Mouse (Mus musculus): ENCODE results near the gene 2510039O18Rik. TPM values are rescaled to one million over a fixed set of nuclear protein-coding genes. Genes with fewer than 3 reads are reported as not detected.

The 2510039O18Rik gene
- total and polyA plus RNA-seq, 3 experiments = 48.3 to 59.9 TPM; not detected in 1

DNA sequence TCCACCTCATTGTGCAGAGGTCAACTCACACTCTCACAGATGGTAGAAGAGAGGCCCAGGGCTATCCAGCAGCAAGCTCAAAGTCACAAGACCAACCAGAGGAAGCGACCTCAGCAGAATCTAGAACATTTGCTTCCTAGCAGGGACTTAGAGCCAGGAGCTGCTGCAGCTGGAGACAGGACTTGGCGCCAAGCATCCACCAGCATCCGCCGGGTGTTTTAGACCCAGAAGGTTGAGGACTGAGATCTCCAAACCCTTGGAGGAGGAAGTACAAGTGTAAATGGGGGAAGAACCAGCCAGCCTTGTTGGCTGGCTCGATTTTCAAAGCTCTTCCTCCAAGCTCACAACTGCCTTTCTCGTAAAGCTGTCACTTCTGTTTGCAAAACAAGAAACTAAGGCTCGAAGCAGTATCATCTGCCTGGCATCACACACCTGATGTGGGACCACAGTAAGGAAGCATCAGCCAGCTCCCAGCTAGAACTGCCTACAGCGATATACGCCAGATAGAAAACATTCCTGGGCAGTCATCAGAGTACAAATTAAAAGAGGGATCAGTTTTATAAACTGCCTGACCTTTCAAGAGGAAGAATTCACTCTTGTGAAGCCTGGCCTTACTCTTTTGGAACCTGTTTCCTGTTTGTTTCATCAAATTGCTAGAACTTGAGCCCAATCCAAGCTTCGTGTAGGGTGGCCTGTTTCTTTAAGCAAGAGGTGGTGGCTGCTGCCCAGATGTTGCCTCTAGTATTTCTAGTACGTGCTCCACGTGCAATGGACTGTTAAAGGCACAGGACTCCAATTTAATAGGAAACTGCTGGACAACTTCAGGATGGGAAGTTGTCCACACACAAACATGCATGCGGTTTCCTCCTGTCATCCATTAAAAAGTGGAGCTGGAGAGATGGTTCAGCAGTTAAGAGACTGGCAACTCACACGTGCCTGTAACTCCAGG lies 2.3 kb upstream of the 2510039O18Rik start (continued):
- TF ChIP-seq POLR2AphosphoS5 (IDR thresholded peaks at IDR 0.05; ENCODE audit: borderline replicate concordance, low read depth, low read length) = no peak
- TF ChIP-seq HCFC1 (IDR thresholded peaks at IDR 0.05; ENCODE audit: low read depth, low read length) = peak; percentile 59; the same call in 1 of the 2 replicates
- TF ChIP-seq NELFE (IDR thresholded peaks at IDR 0.05; ENCODE audit: low read depth, low read length) = 0 out of 2 replicates have a peak, but pooled peaks have one; percentile 20
- TF ChIP-seq CHD2 (IDR thresholded peaks at IDR 0.05; ENCODE audit: low read length) = no peak
- no peak for TF ChIP-seq USF2 (IDR thresholded peaks at IDR 0.05; ENCODE audit: borderline replicate concordance in 1 of 2, insufficient read depth in 1 of 2, low read depth in 1 of 2, low read length in 2 of 2)
- TF ChIP-seq GABPA (IDR thresholded peaks at IDR 0.05; ENCODE audit: low read depth, low read length) = no peak
- TF ChIP-seq ZMIZ1 (IDR thresholded peaks at IDR 0.05; ENCODE audit: low read depth, low read length) = no peak
- TF ChIP-seq MAX (IDR thresholded peaks at IDR 0.05; ENCODE audit: low read length) = peak; percentile 90
- no peak for TF ChIP-seq ETS1 (IDR thresholded peaks at IDR 0.05; ENCODE audit: low read depth, low read length)
- TF ChIP-seq POLR2A (IDR thresholded peaks at IDR 0.05; ENCODE audit: control insufficient read depth in 1 of 2, insufficient read depth in 1 of 2, low read depth in 1 of 2, low read length in 2 of 2, poor library complexity in 1 of 2) = peak in 1 of 2 experiments; percentile 31; a peak in 1 of 4 replicates
- no peak for TF ChIP-seq MEF2A (IDR thresholded peaks at IDR 0.05; ENCODE audit: extremely low read depth, insufficient replicate concordance, low read depth, low read length, poor library complexity, severe bottlenecking)
- no peak for TF ChIP-seq JUND (IDR thresholded peaks at IDR 0.05; ENCODE audit: low read depth, low read length)
- no peak for TF ChIP-seq GATA1 (IDR thresholded peaks at IDR 0.05; ENCODE audit: low read depth, low read length)
- no peak for TF ChIP-seq RAD21 (IDR thresholded peaks at IDR 0.05; ENCODE audit: low read depth, low read length)
- no peak for TF ChIP-seq RCOR1 (IDR thresholded peaks at IDR 0.05; ENCODE audit: low read depth, low read length)
- TF ChIP-seq ZNF384 (IDR thresholded peaks at IDR 0.05; ENCODE audit: low read depth, low read length) = no peak

DNA sequence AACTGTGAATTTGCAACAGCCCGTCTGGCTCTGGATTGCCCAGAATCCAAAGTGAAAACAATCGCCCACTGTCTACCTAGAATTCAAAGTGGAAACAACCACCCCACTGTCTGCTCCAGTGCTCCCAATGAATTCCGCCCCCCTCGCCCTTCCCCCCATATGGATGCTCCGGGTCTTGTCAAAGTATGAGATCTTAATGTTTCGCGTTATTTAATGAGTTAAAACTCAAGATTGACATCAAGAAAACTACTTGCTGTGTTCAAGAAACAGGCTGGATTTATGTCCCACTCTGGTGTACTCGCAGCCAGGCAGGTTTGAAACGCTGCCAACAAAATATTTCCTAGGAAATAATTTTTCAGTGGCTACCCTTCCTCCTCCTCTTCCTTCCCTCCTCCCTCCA lies 584 bp upstream of the 2510039O18Rik start:
- DNase-seq (ENCODE audit: low read depth, low spot score) = no peak
- Histone ChIP-seq H3K27ac (ENCODE audit: control insufficient read depth, low read depth, low read length) (peak overlapping the region; percentile 67), H3K4me3 (ENCODE audit: control insufficient read depth in 1 of 2, insufficient read depth in 1 of 2, low read depth in 2 of 2, low read length in 2 of 2) (peak overlapping the region; percentile 37 to 73), H3K79me2 (ENCODE audit: control insufficient read depth, insufficient read depth, low read length, poor library complexity) (peaks cover 34% of the 10 kb centered on the region), H3K36me3 (ENCODE audit: control insufficient read depth in 1 of 2, insufficient read depth in 2 of 2, low read length in 2 of 2) (peaks cover 0 to 13% of the 10 kb centered on the region in 2 experiments; a peak in 3 of 4 replicates), H3K27me3 (ENCODE audit: control insufficient read depth in 1 of 2, insufficient read depth in 2 of 2, low read length in 2 of 2) (no peaks in the 10 kb centered on the region), H3K9ac (ENCODE audit: control insufficient read depth, low read depth, low read length, poor library complexity, severe bottlenecking) (peak overlapping the region; percentile 48), H3K9me3 (replicated peaks; ENCODE audit: insufficient read depth, low read length) (no peaks in the 10 kb centered on the region), H3K4me1 (ENCODE audit: control insufficient read depth in 1 of 2, insufficient read depth in 2 of 2, low read length in 2 of 2) (peaks cover 7 to 34% of the 10 kb centered on the region in 2 experiments)
- TF ChIP-seq MYC (IDR thresholded peaks at IDR 0.05; ENCODE audit: low read depth, low read length) (no peak), ETS1 (IDR thresholded peaks at IDR 0.05; ENCODE audit: low read depth, low read length) (no peak), GATA1 (IDR thresholded peaks at IDR 0.05; ENCODE audit: low read depth, low read length) (no peak), RAD21 (IDR thresholded peaks at IDR 0.05; ENCODE audit: low read depth, low read length) (no peak), UBTF (IDR thresholded peaks at IDR 0.05; ENCODE audit: borderline replicate concordance, insufficient read depth, low read depth, low read length) (no peak), TAL1 (IDR thresholded peaks at IDR 0.05; ENCODE audit: low read length) (no peak), JUND (IDR thresholded peaks at IDR 0.05; ENCODE audit: low read depth, low read length) (no peak), TCF12 (IDR thresholded peaks at IDR 0.05; ENCODE audit: low read depth, low read length) (no peak), SMC3 (IDR thresholded peaks at IDR 0.05; ENCODE audit: low read depth, low read length) (no peak), ZMIZ1 (IDR thresholded peaks at IDR 0.05; ENCODE audit: low read depth, low read length) (no peak), CTCF (IDR thresholded peaks at IDR 0.05 in 2 of 3, conservative IDR thresholded peaks at IDR 0.05 in 1 of 3; ENCODE audit: control insufficient read depth in 1 of 3, insufficient read depth in 1 of 3, low read depth in 2 of 3, low read length in 3 of 3, poor library complexity in 1 of 3, severe bottlenecking in 1 of 3) (no peak), MYB (IDR thresholded peaks at IDR 0.05; ENCODE audit: low read depth, low read length) (no peak)
